Mouse (Mus musculus): ENCODE measurements around the gene Cwc25. TPM values are rescaled to one million over a fixed set of nuclear protein-coding genes. Genes with fewer than 3 reads are reported as not detected.
"Not testable (repeated sequence)": the region's sequence is repeated elsewhere in the genome, so short reads cannot be mapped to it uniquely, and the experiment has no call there.

Cwc25 gene
- polyA plus RNA-seq, 1 experiment from 2014 or later: 22.4 TPM

DNA sequence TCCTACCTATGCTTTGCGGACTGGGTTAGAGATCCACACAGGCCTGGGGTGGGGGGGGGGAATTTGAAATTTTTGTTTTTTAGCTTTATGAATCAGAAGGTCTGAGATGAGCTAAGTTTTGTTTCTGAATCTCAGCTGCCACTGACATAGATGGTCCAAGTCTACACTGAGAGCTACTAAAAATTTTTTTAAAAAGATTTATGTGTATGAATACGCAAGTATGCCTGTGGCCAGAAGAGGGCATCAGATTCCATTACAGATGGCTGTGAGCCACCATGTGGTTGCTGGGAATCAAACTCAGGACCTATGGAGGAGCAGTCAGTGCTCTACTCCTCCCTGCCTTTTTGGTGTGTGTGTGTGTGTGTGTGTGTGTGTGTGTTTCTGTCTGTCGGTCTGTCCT, 52.0 kb downstream of the Cwc25 start:
- no peak overlapping the region for H3K4me2 ChIP-seq
- H3K4me3 ChIP-seq (replicated peaks): no peak overlapping the region
- H3K9me3 ChIP-seq: no peaks in the 10 kb centered on the region
- no peak overlapping the region for H3K9ac ChIP-seq
- H3K4me1 ChIP-seq: no peaks in the 10 kb centered on the region
- WGBS: 92% methylated on average over 3 of the region's 3 CpGs
- no peak overlapping the region for H3K27ac ChIP-seq
- peaks cover 74% of the 10 kb centered on the region for H3K36me3 ChIP-seq (replicated peaks)
- H3K27me3 ChIP-seq: no peaks in the 10 kb centered on the region
- ATAC-seq (ENCODE audit: low FRiP score): no peak

DNA sequence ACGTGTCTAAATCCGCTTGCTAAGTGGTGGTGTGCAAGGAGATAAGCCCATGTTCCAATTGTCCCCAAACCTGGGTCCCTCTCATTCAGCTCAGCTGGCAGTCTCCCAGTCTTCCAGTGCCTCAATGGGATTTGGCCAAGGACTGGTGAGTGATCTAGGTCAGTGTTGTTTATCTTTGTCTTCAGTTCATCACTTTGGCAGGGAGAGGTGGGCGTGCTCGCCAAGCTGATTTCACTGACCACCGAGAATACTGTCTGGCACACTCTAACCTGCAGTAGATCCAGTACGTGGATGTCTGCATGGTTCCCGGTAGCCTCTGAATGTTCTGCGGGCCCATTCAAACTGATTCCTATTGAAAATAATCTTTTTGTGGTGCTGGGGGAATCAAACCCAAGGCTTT, 52.5 kb downstream of the Cwc25 start:
- no peaks in the 10 kb centered on the region for H3K9me3 ChIP-seq
- H3K9ac ChIP-seq: no peak overlapping the region
- H3K27me3 ChIP-seq: no peaks in the 10 kb centered on the region
- H3K4me2 ChIP-seq: no peak overlapping the region
- ATAC-seq (ENCODE audit: low FRiP score): no peak
- no peak overlapping the region for H3K4me3 ChIP-seq (replicated peaks)
- no peaks in the 10 kb centered on the region for H3K4me1 ChIP-seq
- 93% methylated on average over 8 of the region's 8 CpGs for WGBS
- peaks cover 74% of the 10 kb centered on the region for H3K36me3 ChIP-seq (replicated peaks)
- no peak overlapping the region for H3K27ac ChIP-seq

GRCm38 (mm10) chr11:97712286-97712685, 54.1 kb downstream of the Cwc25 start:
- Histone ChIP-seq H3K27me3 (no peaks in the 10 kb centered on the region), H3K9me3 (no peaks in the 10 kb centered on the region), H3K4me3 (replicated peaks) (no peak overlapping the region), H3K36me3 (replicated peaks) (peaks cover 74% of the 10 kb centered on the region), H3K9ac (no peak overlapping the region), H3K4me2 (no peak overlapping the region), H3K4me1 (no peaks in the 10 kb centered on the region), H3K27ac (no peak overlapping the region)
- WGBS: 95% methylated on average over 15 of the region's 15 CpGs
- no peak for ATAC-seq (ENCODE audit: low FRiP score)

DNA sequence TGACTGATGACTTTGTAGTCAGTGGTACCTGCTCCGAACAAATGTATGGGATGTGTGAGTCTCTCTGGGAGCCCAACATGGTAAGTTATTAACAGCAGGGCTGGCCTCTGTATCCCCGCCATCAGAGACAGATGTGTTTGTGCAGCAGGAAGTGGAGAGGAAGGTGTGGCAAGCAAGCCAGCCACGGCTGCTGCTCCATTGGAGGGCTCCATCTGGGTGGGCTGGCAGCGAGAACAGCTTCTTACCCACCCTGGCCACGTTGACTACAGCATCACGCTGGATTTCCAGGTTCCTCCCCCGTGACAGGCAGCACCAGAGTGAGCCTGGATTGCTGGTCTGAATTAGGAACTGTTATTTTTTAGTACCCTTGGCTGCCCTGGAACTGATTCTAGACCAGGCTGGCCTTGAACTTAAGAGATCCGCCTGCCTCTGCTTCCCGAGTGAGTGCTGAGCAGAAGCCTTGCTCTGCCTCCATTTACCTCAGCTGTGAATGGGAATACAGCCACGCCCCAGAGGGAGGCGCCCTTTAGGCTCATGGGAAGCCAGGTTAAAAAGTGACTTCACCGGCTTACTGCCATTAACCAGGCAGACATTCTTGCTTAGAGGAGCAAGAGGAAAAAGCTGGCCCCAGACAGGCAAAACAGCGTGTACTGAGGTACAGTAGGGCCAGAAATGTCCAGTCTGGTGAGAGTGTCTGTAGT, 55.0 kb downstream of the Cwc25 start:
- H3K36me3 ChIP-seq (replicated peaks): peaks cover 74% of the 10 kb centered on the region
- 87% methylated on average over 13 of the region's 13 CpGs for WGBS
- H3K27me3 ChIP-seq: no peaks in the 10 kb centered on the region

GRCm38 (mm10) chr11:97710067-97710466, 56.3 kb downstream of the Cwc25 start:
- H3K4me3 ChIP-seq (replicated peaks); H3K9ac ChIP-seq; H3K4me1 ChIP-seq; ATAC-seq (ENCODE audit: low FRiP score); H3K9me3 ChIP-seq; H3K27ac ChIP-seq; H3K4me2 ChIP-seq; H3K27me3 ChIP-seq: not testable (repeated sequence)
- WGBS: 80% methylated on average over 2 of the region's 2 CpGs
- H3K36me3 ChIP-seq (replicated peaks): peaks cover 80% of the 10 kb centered on the region

More for the DNA sequence above, 55.0 kb downstream of the Cwc25 start:
- Histone ChIP-seq H3K4me3 (replicated peaks) (no peak overlapping the region), H3K9ac (no peak overlapping the region), H3K27ac (no peak overlapping the region), H3K4me1 (no peaks in the 10 kb centered on the region), H3K4me2 (no peak overlapping the region), H3K9me3 (no peaks in the 10 kb centered on the region)
- ATAC-seq (ENCODE audit: low FRiP score): no peak

DNA sequence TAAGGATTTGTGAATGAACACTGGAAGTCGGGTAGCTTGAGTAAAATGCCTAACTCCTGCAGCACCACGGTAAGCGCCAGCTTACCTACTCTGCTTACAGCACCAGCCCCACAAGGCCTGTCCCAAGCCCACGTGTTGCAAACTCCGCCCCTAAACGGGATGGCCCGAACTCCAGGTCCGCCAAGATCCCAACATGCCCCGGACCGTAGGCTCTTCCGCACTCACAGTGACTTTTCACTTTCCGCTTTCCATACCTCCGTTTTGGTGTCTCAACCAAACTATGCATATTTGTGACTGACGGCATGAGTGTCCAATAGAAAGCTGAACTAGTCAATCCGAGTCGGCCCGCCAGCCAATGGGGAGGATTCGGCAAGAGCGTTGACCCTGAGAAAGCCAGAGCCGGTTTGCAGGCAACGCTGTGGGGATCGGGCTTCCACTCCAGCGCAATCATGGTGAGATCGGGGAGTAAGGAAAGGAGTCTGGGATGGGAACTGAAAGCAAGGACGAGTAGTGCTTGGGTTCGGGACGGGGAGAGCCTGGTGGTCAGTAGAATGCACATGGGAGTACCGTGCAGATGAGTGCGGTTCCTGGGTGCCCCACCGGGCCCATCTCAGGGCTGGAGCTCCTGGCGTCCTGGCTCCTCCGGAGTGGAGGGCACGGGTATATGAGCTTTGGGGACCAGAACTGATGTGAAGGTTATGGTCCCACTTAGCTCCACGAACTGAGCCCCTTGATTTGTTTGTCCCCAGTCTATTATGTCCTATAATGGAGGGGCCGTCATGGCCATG, 63.1 kb downstream of the Cwc25 start, which contains the start of gene Psmb3:
Psmb3 (plus strand) TSS at position 361 of the 788 bp plus-strand sequence.
- Histone ChIP-seq H3K4me1 (peaks cover 30% of the 10 kb centered on the region), H3K36me3 (replicated peaks) (peaks cover 29% of the 10 kb centered on the region), H3K9me3 (no peaks in the 10 kb centered on the region)

GRCm38 (mm10) chr11:97702393-97702745, 64.0 kb downstream of the Cwc25 start:
- peaks cover 21% of the 10 kb centered on the region for H3K36me3 ChIP-seq (replicated peaks)
- 1% methylated on average over 24 of the region's 24 CpGs for WGBS
- H3K27me3 ChIP-seq: no peaks in the 10 kb centered on the region
- peak overlapping the region; percentile 84 for H3K4me2 ChIP-seq
- peak overlapping the region; percentile 84 for H3K27ac ChIP-seq
- no peak; the same call in 1 of the 2 replicates for ATAC-seq (ENCODE audit: low FRiP score)
- H3K4me3 ChIP-seq (replicated peaks): peak overlapping the region; percentile 83
- no peaks in the 10 kb centered on the region for H3K9me3 ChIP-seq
- H3K9ac ChIP-seq: peak overlapping the region; percentile 66
- H3K4me1 ChIP-seq: peaks cover 39% of the 10 kb centered on the region

More for the DNA sequence above, 63.1 kb downstream of the Cwc25 start, which contains the start of gene Psmb3:
- under 1% methylated on average over 35 of the region's 35 CpGs for WGBS
- peak within 1 kb of the TSS; percentile 83 for H3K4me3 ChIP-seq (replicated peaks)
- no peaks in the 10 kb centered on the region for H3K27me3 ChIP-seq
- peak; percentile 83 for ATAC-seq (ENCODE audit: low FRiP score)
- H3K27ac ChIP-seq: peak within 1 kb of the TSS; percentile 84
- H3K9ac ChIP-seq: peak within 1 kb of the TSS; percentile 87
- peak within 1 kb of the TSS; percentile 84 for H3K4me2 ChIP-seq

GRCm38 (mm10) chr11:97701581-97702392, 64.6 kb downstream of the Cwc25 start:
- Histone ChIP-seq H3K9me3 (no peaks in the 10 kb centered on the region), H3K4me2 (peak overlapping the region; percentile 84), H3K27me3 (no peaks in the 10 kb centered on the region), H3K27ac (no peak overlapping the region), H3K9ac (peak overlapping the region; percentile 95), H3K4me1 (peaks cover 45% of the 10 kb centered on the region), H3K36me3 (replicated peaks) (peaks cover 15% of the 10 kb centered on the region), H3K4me3 (replicated peaks) (peak overlapping the region; percentile 86; the same call in 1 of the 2 replicates)
- no peak for ATAC-seq (ENCODE audit: low FRiP score)
- 48% methylated on average over 15 of the region's 15 CpGs for WGBS

DNA sequence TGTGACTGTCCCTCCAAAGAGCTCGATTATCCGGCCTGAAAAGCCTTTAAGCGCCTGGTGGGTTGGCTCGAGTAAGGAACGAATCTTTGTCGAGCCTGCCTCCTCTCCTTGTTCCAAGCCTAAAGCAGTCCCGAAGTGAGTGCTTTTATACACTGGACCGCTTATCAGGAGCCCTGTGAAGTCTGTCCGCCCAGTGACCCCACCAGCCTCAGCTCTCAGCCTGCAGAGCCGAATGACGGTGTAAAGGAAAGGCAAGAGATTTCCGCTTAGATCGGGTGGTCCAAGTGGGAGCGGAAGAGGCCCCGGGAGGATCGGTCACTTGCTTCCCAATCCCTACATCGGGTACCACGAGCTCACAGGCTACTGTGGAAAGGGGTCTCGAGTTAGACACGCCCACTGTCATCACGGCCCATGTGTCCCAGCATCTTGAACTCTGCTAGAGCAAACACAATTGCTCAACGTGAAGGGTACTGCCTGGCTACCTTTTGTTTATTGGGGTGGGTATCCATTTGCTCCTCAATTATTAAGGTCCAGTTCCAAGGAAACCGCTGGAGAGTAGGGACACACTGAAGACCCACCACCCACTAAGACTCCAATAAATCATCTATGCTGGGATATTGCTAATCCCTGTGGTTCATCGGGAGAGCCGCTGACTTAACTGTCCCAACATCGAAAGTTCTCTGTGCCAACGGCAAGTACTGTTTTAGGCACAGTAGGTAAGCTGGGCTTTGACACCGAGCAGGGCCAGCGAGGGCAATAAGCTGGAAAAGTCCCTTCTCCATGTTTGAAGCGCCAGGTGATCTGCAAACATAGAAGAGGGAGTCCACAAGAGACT, 65.4 kb downstream of the Cwc25 start:
- H3K36me3 ChIP-seq (replicated peaks): peaks cover 6% of the 10 kb centered on the region
- 18% methylated on average over 30 of the region's 30 CpGs for WGBS
- no peaks in the 10 kb centered on the region for H3K27me3 ChIP-seq
- peak overlapping the region; percentile 95 for H3K9ac ChIP-seq
- H3K4me1 ChIP-seq: peaks cover 53% of the 10 kb centered on the region
- peak overlapping the region; percentile 86 for H3K4me3 ChIP-seq (replicated peaks)
- ATAC-seq (ENCODE audit: low FRiP score): no peak
- peak overlapping the region; percentile 99 for H3K27ac ChIP-seq
- peak overlapping the region; percentile 84 for H3K4me2 ChIP-seq
- H3K9me3 ChIP-seq: no peaks in the 10 kb centered on the region

- Histone ChIP-seq H3K4me3 (replicated peaks) (peak within 1 kb of the TSS; percentile 86), H3K36me3 (replicated peaks) (no peaks in the 10 kb centered on the region), H3K4me2 (peak within 1 kb of the TSS; percentile 84), H3K9ac (peak within 1 kb of the TSS; percentile 95), H3K27ac (peak within 1 kb of the TSS; percentile 99), H3K9me3 (no peaks in the 10 kb centered on the region), H3K4me1 (peaks cover 61% of the 10 kb centered on the region), H3K27me3 (no peaks in the 10 kb centered on the region)
- WGBS: under 1% methylated on average over 85 of the region's 85 CpGs
- peak; percentile 17 for ATAC-seq (ENCODE audit: low FRiP score)
These were observed 66.2 kb downstream of the Cwc25 start, which contains the start of gene Pcgf2 for GRCm38 (mm10) chr11:97700003-97700745. Gene Pcgf2, minus strand, starts transcription at chr11:97700497.

- H3K9ac ChIP-seq: peak overlapping the region; percentile 95
- H3K9me3 ChIP-seq: no peaks in the 10 kb centered on the region
- no peaks in the 10 kb centered on the region for H3K27me3 ChIP-seq
- peak overlapping the region; percentile 99 for H3K27ac ChIP-seq
- peak overlapping the region; percentile 84 for H3K4me2 ChIP-seq
- H3K4me3 ChIP-seq (replicated peaks): peak overlapping the region; percentile 86
- H3K4me1 ChIP-seq: peaks cover 62% of the 10 kb centered on the region
- 0% methylated on average over 5 of the region's 9 CpGs for WGBS
- peak; percentile 56 for ATAC-seq (ENCODE audit: low FRiP score)
- no peaks in the 10 kb centered on the region for H3K36me3 ChIP-seq (replicated peaks)
These were observed 66.7 kb downstream of the Cwc25 start for GRCm38 (mm10) chr11:97699626-97700002.

All from forebrain, embryonic 12.5 days (tissue).